Mouse (Mus musculus): ENCODE measurements at regions not wholly inside any gene's neighbourhood (a gene's known extent, or its start where the extent isn't known, plus 50 kb on each side); places are given as distances from the start of the nearest gene placed in this dataset.

GRCm38 (mm10) chr9:35328503-35328902, 60.8 kb downstream of the Rpusd4 start:
- no peak for TF ChIP-seq CTCF (IDR thresholded peaks at IDR 0.05; ENCODE audit: borderline replicate concordance, insufficient read depth, low read depth, low read length)
- no peak for TF ChIP-seq POLR2A (IDR thresholded peaks at IDR 0.05; ENCODE audit: borderline replicate concordance, insufficient read depth, low read length)
